Mouse (Mus musculus) liver, embryonic 16.5 days (tissue): ENCODE results near the gene Plekhd1. TPM values are rescaled to one million over a fixed set of nuclear protein-coding genes. Genes with fewer than 3 reads are reported as not detected.
A peak's percentile ranks its signal among the peaks of the same experiment; 100 is the strongest.

ENCODE experiments used
- ATAC-seq: fragments of 200-750 bp; cut with Nextera tagmentation; 2 replicates; pipeline ENCODE4 v1.8.0; 2017; ENCODE audit warnings: low read depth, mild to moderate bottlenecking, moderate number of reproducible peaks, moderate library complexity
- H3K27ac ChIP-seq: fragments of 300-500 bp; sonication (generic); 2 replicates; pipeline ENCODE4 v1.5.1; 2014; ENCODE audit warnings: mild to moderate bottlenecking, low read length
- H3K27me3 ChIP-seq: fragments of 300-500 bp; sonication (generic); 2 replicates; pipeline ENCODE4 v1.6.1; 2014; ENCODE audit warnings: low read depth, low read length, mixed read lengths; ENCODE audit not compliant: control insufficient read depth, insufficient read depth
- H3K36me3 ChIP-seq: fragments of 300-500 bp; sonication (generic); 2 replicates; pipeline ENCODE4 v1.6.1; 2014; ENCODE audit warnings: mild to moderate bottlenecking; ENCODE audit not compliant: control insufficient read depth, insufficient read depth
- H3K4me1 ChIP-seq: fragments of 300-500 bp; sonication (generic); 2 replicates; pipeline ENCODE4 v1.6.1; 2014; ENCODE audit warnings: low read depth, low read length, mixed read lengths; ENCODE audit not compliant: control insufficient read depth
- H3K4me2 ChIP-seq: fragments of 300-500 bp; sonication (generic); 2 replicates; pipeline ENCODE4 v1.6.1; 2014; ENCODE audit warnings: low read depth, low read length, mixed read lengths
- H3K4me3 ChIP-seq: fragments of 300-500 bp; sonication (generic); 2 replicates; pipeline ENCODE4 v1.5.1; 2014; ENCODE audit warnings: low read depth, mild to moderate bottlenecking, low read length
- H3K9ac ChIP-seq: fragments of 300-500 bp; sonication (generic); 2 replicates; pipeline ENCODE4 v1.6.1; 2014; ENCODE audit warnings: low read depth, low read length
- H3K9me3 ChIP-seq: fragments of 300-500 bp; sonication (generic); replicated peaks from 2 replicates; pipeline ENCODE4 v1.6.1; 2016; ENCODE audit warnings: low read length; ENCODE audit not compliant: control insufficient read depth
- WGBS: fragments of 180-500 bp; shearing (Covaris S2); extraction: QIAGEN DNeasy Blood & Tissue Kit; methylation state at CpG from one replicate; pipeline ENCODE4 v1.1.7; 2014; ENCODE audit not compliant: insufficient replicate concordance; 5-methylcytosine and 5-hydroxymethylcytosine counted together
- polyA plus RNA-seq: library from polyadenylated mRNA; unstranded; fragments of >200 nt; fragmentation: Nextera tagmentation; extraction: Ambion mirVana; gene quantifications from 2 replicates; pipeline ENCODE4 v1.2.1, GENCODE M21; 2015

The Plekhd1 gene
- polyA plus RNA-seq, 1 experiment from 2014 or later, result 0.35 TPM

DNA sequence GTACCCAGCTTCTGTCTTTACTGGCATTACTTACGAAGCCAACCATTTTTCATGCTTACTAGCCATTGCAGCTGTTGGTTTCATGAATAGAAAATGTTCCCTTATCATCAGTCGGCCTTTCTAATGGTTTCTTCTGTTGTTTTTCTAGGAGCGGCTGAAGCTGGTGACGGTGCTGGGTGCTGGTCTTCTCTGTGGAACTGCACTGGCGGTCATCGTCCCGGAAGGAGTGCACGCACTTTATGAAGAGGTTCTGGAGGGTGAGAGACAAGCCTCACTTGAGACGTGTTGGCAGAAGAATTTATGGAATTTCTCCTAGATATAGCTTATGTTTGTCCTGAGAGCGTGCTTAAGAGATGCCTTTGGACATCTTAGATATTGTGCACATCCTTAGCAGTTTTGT lies 30.1 kb upstream of the Plekhd1 start:
- H3K4me3 ChIP-seq, result no peak overlapping the region

DNA sequence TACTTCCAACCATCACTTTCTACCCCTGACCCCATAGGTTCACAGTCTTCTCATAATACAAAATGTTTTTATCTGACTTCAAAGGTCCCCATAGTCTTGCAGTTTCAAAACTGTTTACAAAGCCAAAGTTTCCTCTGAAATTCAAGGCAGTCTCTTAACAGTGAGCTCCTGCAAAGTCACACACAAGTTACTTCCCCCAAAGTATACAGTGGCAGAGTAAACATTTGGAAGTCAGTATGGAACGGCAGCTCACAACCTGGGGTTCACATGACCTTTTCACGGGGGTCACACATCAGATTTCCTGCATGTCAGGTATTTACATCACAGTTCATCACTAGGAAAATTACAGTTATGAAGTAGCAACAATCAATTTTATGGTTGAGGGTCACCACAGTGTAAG lies 28.5 kb upstream of the Plekhd1 start:
- H3K36me3 ChIP-seq, result peaks cover 2% of the 10 kb centered on the region; the same call in 1 of the 2 replicates
- no peak overlapping the region for H3K9ac ChIP-seq
- peak overlapping the region; percentile 35 for H3K27ac ChIP-seq
- H3K4me1 ChIP-seq, result peaks cover 2% of the 10 kb centered on the region; the same call in 1 of the 2 replicates
- 66% methylated on average over 2 of the region's 2 CpGs for WGBS
- no peak overlapping the region for H3K4me3 ChIP-seq
- H3K27me3 ChIP-seq, result no peaks in the 10 kb centered on the region
- peak; percentile 78 for ATAC-seq
- no peak overlapping the region for H3K4me2 ChIP-seq
- H3K9me3 ChIP-seq, result no peaks in the 10 kb centered on the region

More for the DNA sequence above, 30.1 kb upstream of the Plekhd1 start:
- no peaks in the 10 kb centered on the region for H3K9me3 ChIP-seq
- no peak overlapping the region for H3K27ac ChIP-seq
- WGBS, result 85% methylated on average over 10 of the region's 10 CpGs
- ATAC-seq, result no peak
- H3K36me3 ChIP-seq, result peaks cover 2% of the 10 kb centered on the region; the same call in 1 of the 2 replicates
- no peak overlapping the region for H3K9ac ChIP-seq
- H3K4me1 ChIP-seq, result peaks cover 2% of the 10 kb centered on the region; the same call in 1 of the 2 replicates
- H3K4me2 ChIP-seq, result no peak overlapping the region
- H3K27me3 ChIP-seq, result no peaks in the 10 kb centered on the region

DNA sequence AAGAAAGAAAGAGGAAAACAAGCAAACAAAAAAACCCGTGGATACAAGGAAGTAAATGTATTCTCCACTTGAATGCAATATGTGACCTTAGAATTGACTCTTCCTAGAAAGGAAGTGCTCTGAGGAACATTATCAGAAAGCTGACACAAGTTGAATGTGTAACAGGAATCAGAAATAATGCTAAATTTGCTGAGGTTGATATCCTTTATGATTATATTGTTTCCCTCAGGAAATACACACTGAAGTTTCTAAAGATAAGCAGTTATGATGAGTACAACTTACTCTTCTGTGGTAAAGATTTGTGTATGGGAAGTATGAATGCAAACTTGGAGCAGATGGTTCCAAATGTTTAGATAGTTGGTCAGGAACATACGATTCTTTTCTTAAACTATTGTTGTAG lies 24.0 kb upstream of the Plekhd1 start:
- Histone ChIP-seq H3K27ac (no peak overlapping the region), H3K27me3 (no peaks in the 10 kb centered on the region), H3K9ac (no peak overlapping the region), H3K36me3 (peaks cover 2% of the 10 kb centered on the region), H3K4me1 (peaks cover 2% of the 10 kb centered on the region; the same call in 1 of the 2 replicates), H3K9me3 (no peaks in the 10 kb centered on the region), H3K4me3 (no peak overlapping the region), H3K4me2 (no peak overlapping the region)
- ATAC-seq, result no peak
- WGBS, result 36% methylated on average over 2 of the region's 2 CpGs

DNA sequence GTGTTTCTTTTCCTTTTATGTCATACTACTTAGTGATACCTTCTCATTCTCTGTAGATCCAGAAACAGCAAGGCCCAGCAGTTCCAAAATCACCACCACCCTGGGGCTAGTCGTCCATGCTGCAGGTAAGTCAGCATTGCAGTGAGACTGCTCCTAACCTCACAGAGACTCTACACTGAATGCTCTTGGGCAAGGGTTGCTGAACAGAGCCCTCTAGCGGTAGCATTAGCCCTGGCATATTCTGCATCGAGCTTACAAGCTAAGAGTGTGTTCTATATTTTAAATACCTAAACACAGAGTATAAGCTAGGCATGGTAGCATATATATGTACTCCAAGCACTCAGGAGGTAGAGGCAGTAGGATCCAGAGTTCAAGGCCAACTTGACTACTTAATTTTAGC lies 19.2 kb upstream of the Plekhd1 start:
- peaks cover 4% of the 10 kb centered on the region for H3K36me3 ChIP-seq

DNA sequence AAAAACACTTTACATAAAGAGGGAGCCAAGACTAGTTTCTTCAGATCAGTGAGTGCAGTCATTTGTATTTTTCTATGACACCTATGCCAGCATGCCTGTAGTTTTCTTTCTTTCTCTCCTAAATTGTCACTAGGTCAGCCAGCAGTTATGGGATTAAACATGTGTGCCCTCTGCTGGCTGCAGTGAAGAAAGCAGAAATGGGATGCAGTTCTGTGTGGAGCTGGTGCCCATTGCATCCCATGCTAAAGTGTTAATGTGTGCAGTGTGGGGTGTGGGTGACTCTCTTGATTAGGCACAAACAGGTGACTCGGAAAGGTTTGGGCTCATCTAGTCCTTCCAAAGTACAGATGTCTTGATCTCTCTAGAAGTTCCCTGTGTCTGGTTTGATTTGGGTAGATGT lies 11.1 kb upstream of the Plekhd1 start:
- Histone ChIP-seq H3K4me1 (peaks cover 11% of the 10 kb centered on the region), H3K9ac (no peak overlapping the region), H3K27me3 (no peaks in the 10 kb centered on the region), H3K9me3 (no peaks in the 10 kb centered on the region), H3K4me2 (no peak overlapping the region), H3K4me3 (no peak overlapping the region), H3K36me3 (peaks cover 9% of the 10 kb centered on the region), H3K27ac (no peak overlapping the region)
- WGBS, result 43% methylated on average over 1 of the region's 1 CpGs
- no peak for ATAC-seq

More for the DNA sequence above, 19.2 kb upstream of the Plekhd1 start:
- ATAC-seq, result peak; percentile 55
- Histone ChIP-seq H3K4me3 (no peak overlapping the region), H3K4me1 (no peaks in the 10 kb centered on the region), H3K4me2 (no peak overlapping the region), H3K27me3 (no peaks in the 10 kb centered on the region), H3K27ac (no peak overlapping the region), H3K9ac (no peak overlapping the region), H3K9me3 (no peaks in the 10 kb centered on the region)
- WGBS, result 8% methylated on average over 3 of the region's 3 CpGs

DNA sequence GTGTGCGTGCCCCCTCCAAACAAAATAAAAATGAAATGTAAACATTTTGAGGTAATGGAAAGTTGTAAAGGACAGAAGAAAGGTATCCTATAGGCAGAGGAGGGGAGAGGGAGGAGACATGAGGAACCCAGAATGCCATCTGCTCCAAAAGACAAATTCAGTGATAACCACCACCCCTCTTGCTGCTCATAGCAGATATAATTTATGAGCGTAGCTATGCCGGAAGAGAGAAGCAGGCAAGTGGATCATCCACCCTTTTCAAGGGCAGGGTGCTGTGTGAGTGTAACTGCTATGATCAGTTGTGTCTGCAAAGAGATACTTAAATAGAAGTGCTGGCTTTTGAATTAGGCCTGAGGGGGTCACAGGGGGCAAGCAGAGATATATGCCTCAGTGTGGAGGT lies 8.8 kb upstream of the Plekhd1 start:
- peak overlapping the region; percentile 43; the same call in 1 of the 2 replicates for H3K27ac ChIP-seq
- 42% methylated on average over 3 of the region's 3 CpGs for WGBS
- H3K9ac ChIP-seq, result no peak overlapping the region
- H3K27me3 ChIP-seq, result no peaks in the 10 kb centered on the region
- peaks cover 6% of the 10 kb centered on the region; the same call in 1 of the 2 replicates for H3K36me3 ChIP-seq
- H3K4me3 ChIP-seq, result no peak overlapping the region
- H3K4me1 ChIP-seq, result peaks cover 11% of the 10 kb centered on the region
- peak; percentile 78 for ATAC-seq
- no peaks in the 10 kb centered on the region for H3K9me3 ChIP-seq
- no peak overlapping the region for H3K4me2 ChIP-seq

DNA sequence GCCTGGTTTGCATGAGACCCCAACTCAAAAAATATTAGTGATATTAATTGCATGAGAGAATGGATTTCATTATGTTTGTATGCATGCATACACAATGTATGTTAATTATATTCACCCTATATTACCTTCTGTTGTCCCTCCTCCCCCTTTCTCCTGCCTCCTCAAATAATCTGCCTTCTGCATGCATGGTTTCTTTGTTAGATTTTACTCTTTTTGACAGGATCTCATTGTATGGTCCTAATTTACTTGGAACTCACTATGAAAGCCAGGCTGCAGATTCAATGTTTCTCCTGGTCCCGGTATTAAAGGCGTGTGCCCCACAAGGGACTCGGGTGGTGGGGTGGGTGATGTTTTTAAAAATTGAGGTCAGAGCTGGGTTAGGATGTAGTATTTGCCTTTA lies 8.1 kb upstream of the Plekhd1 start:
- H3K9ac ChIP-seq, result no peak overlapping the region
- no peak for ATAC-seq

DNA sequence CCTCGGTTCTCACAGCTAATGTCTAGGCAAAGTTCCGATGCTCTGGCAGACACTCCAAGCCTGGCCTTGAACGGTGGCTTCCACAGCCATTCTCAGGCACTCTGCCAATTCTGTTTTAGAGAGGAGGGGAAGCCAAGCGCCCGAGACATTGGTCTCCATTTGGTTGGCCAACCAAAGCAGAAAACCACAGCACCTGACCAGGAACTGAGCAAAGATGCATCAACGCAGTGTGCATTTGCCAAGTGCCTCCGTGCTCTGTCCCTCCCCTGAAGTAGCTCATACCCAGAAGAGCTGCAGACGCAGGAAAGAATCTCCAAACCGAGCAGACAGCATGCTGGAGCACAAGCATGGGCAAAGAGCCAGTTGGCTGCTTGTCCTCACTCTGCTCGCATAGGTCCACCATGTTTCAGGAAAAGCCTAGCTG lies 4.6 kb upstream of the Plekhd1 start:
- peaks cover 23% of the 10 kb centered on the region for H3K27me3 ChIP-seq
- no peaks in the 10 kb centered on the region for H3K9me3 ChIP-seq
- H3K4me2 ChIP-seq, result no peak overlapping the region
- WGBS, result 59% methylated on average over 10 of the region's 10 CpGs
- H3K36me3 ChIP-seq, result no peaks in the 10 kb centered on the region
- H3K9ac ChIP-seq, result no peak overlapping the region
- H3K4me3 ChIP-seq, result no peak overlapping the region
- H3K27ac ChIP-seq, result no peak overlapping the region
- H3K4me1 ChIP-seq, result peaks cover 21% of the 10 kb centered on the region
- ATAC-seq, result no peak

More for the DNA sequence above, 8.1 kb upstream of the Plekhd1 start:
- Histone ChIP-seq H3K27me3 (no peaks in the 10 kb centered on the region), H3K27ac (no peak overlapping the region), H3K36me3 (peaks cover 3% of the 10 kb centered on the region; the same call in 1 of the 2 replicates), H3K9me3 (no peaks in the 10 kb centered on the region), H3K4me2 (no peak overlapping the region), H3K4me1 (peaks cover 11% of the 10 kb centered on the region), H3K4me3 (no peak overlapping the region)
- WGBS, result 72% methylated on average over 3 of the region's 3 CpGs

DNA sequence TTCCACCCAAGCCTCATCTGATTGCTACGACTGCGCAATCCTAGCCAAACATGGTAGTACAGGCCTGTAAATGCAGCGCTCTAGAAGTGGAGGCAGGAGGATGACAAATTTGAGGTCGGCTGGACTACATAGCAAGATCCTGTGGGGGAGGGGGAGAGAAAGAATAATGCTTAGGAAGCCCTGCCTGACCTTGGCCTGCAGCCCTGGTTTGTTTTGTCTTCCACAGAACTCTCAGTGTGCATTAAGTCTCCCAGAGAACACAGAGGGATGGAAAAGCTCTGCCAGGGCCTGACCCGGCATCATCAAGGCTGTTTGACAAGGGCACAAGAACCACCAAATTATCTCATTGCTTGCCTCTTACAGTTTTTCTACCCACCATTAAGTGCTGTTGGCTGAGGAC lies 2.7 kb upstream of the Plekhd1 start:
- H3K27me3 ChIP-seq, result peaks cover 37% of the 10 kb centered on the region
- H3K9ac ChIP-seq, result no peak overlapping the region
- no peak overlapping the region for H3K27ac ChIP-seq
- H3K4me1 ChIP-seq, result peaks cover 13% of the 10 kb centered on the region
- H3K9me3 ChIP-seq, result no peaks in the 10 kb centered on the region
- 55% methylated on average over 5 of the region's 5 CpGs for WGBS
- no peaks in the 10 kb centered on the region for H3K36me3 ChIP-seq
- no peak overlapping the region for H3K4me3 ChIP-seq
- H3K4me2 ChIP-seq, result no peak overlapping the region
- no peak for ATAC-seq
